Mouse (Mus musculus) myocyte (in vitro differentiated cells): ENCODE results near the gene Olfr926. TPM values are rescaled to one million over a fixed set of nuclear protein-coding genes. Genes with fewer than 3 reads are reported as not detected.
"Not testable (repeated sequence)": the region's sequence is repeated elsewhere in the genome, so short reads cannot be mapped to it uniquely, and the experiment has no call there.

Experiments used
- H3K27me3 ChIP-seq: one replicate; pipeline ENCODE4 v1.6.1; 2011; ENCODE audit not compliant: control insufficient read depth, insufficient read depth, insufficient read length
- H3K36me3 ChIP-seq: one replicate; pipeline ENCODE4 v1.6.1; 2011; ENCODE audit not compliant: control insufficient read depth, insufficient read depth
- H3K4me2 ChIP-seq: one replicate; pipeline ENCODE4 v1.6.1; 2011; ENCODE audit warnings: low read depth, control low read depth
- H3K4me3 ChIP-seq: one replicate; pipeline ENCODE4 v1.5.1; 2011; ENCODE audit warnings: mild to moderate bottlenecking, control low read depth, moderate library complexity
- H3K79me2 ChIP-seq: one replicate; pipeline ENCODE4 v1.6.1; 2011; ENCODE audit not compliant: control insufficient read depth, insufficient read depth
- H3ac ChIP-seq: one replicate; pipeline ENCODE4 v1.6.1; 2011; ENCODE audit not compliant: control insufficient read depth, insufficient read length
- CEBPB ChIP-seq: IDR thresholded peaks from 2 replicates; pipeline ENCODE4 v1.6.1; 2011; ENCODE audit warnings: mild to moderate bottlenecking, moderate library complexity; ENCODE audit not compliant: poor library complexity, insufficient read depth, severe bottlenecking
- E2F4 ChIP-seq: IDR thresholded peaks from one replicate; pipeline ENCODE4 v1.6.1; 2011; ENCODE audit warnings: mild to moderate bottlenecking, control low read depth, moderate library complexity; ENCODE audit not compliant: insufficient read depth
- MAX ChIP-seq: IDR thresholded peaks from one replicate; pipeline ENCODE4 v1.6.1; 2011; ENCODE audit warnings: low read depth, mild to moderate bottlenecking, control low read depth
- MYOD1 ChIP-seq, 3 experiments: IDR thresholded peaks; one replicate each; pipeline ENCODE4 v1.6.1; 2011; ENCODE audit warnings: control low read depth in 2 of 3, low read depth in 2 of 3, mild to moderate bottlenecking in 2 of 3, moderate library complexity in 1 of 3; ENCODE audit not compliant: insufficient read length in 2 of 3, control insufficient read depth in 1 of 3
- MYOG ChIP-seq, 3 experiments: IDR thresholded peaks; one replicate each; pipeline ENCODE4 v1.6.1; 2011; ENCODE audit warnings: control low read depth in 2 of 3, low read depth in 2 of 3, mild to moderate bottlenecking in 2 of 3; ENCODE audit not compliant: insufficient read length in 2 of 3, control insufficient read depth in 1 of 3, insufficient read depth in 1 of 3
- POLR2A ChIP-seq: IDR thresholded peaks from one replicate; pipeline ENCODE4 v1.6.1; 2011; ENCODE audit warnings: low read depth, mild to moderate bottlenecking, control low read depth, moderate library complexity; ENCODE audit not compliant: insufficient read length
- POLR2AphosphoS2 ChIP-seq: IDR thresholded peaks from one replicate; pipeline ENCODE4 v1.6.1; 2011; ENCODE audit warnings: low read depth, control low read depth; ENCODE audit not compliant: insufficient read length
- REST ChIP-seq: IDR thresholded peaks from one replicate; pipeline ENCODE4 v1.6.1; 2011; ENCODE audit warnings: mild to moderate bottlenecking, control low read depth, moderate library complexity; ENCODE audit not compliant: insufficient read depth, insufficient read length
- SRF ChIP-seq: IDR thresholded peaks from one replicate; pipeline ENCODE4 v1.6.1; 2011; ENCODE audit warnings: low read depth; ENCODE audit not compliant: control insufficient read depth, insufficient read length
- TCF12 ChIP-seq: IDR thresholded peaks from one replicate; pipeline ENCODE4 v1.6.1; 2011; ENCODE audit warnings: mild to moderate bottlenecking, control low read depth; ENCODE audit not compliant: poor library complexity, insufficient read depth, severe bottlenecking
- TCF3 ChIP-seq: IDR thresholded peaks from one replicate; pipeline ENCODE4 v1.6.1; 2011; ENCODE audit warnings: low read depth, control low read depth; ENCODE audit not compliant: insufficient read length
- USF1 ChIP-seq: IDR thresholded peaks from one replicate; pipeline ENCODE4 v1.6.1; 2011; ENCODE audit warnings: low read depth, mild to moderate bottlenecking, control low read depth, moderate library complexity
- polyA plus RNA-seq: library from polyadenylated mRNA; unstranded; fragments of >200 nt; fragmentation: generic; extraction: Trizol; gene quantifications from one replicate; pipeline ENCODE4 v1.2.1, GENCODE M21; 2012; ENCODE audit warnings: missing spikeins

The Olfr926 gene
- polyA plus RNA-seq = not detected

DNA sequence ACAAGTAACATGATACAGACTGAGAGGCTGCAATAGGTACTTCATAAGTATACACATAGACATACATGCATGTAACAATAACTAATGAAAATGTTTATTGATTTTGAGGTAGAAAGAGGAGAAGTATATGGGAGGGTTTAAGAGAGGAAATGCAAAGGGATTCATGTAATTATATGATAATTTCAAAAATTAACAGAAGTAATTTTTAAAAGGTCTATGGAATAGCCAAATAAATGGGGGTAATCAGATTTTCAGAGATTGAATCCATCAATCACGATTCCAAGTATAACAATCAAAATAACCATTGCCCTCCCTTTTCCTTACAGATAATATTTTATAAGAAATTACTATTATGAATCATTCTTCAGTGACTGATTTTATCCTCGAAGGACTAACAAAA is at the start of gene Olfr926:
Olfr926 (plus strand) TSS at position 301 of the 400 bp plus-strand sequence.
- Histone ChIP-seq H3K27me3 (no peaks in the 10 kb centered on the region), H3K79me2 (no peaks in the 10 kb centered on the region)
- no peak for TF ChIP-seq REST
- TF ChIP-seq MAX = no peak
- TF ChIP-seq E2F4 = no peak
- TF ChIP-seq TCF12 = no peak
- TF ChIP-seq MYOD1 (IDR thresholded peaks at IDR 0.05; ENCODE audit: control insufficient read depth in 1 of 3, insufficient read length in 2 of 3, low read depth in 2 of 3) = no peak
- TF ChIP-seq CEBPB = no peak

GRCm38 (mm10) chr9:38833027-38833426 is 43.9 kb upstream of the Olfr926 start:
- Histone ChIP-seq H3K79me2 (no peaks in the 10 kb centered on the region), H3K4me2 (no peak overlapping the region), H3K27me3 (no peaks in the 10 kb centered on the region), H3K4me3 (no peak overlapping the region), H3ac (no peak overlapping the region), H3K36me3 (no peaks in the 10 kb centered on the region)
- no peak for TF ChIP-seq REST
- TF ChIP-seq TCF3 = no peak
- TF ChIP-seq POLR2A = no peak
- TF ChIP-seq MYOG (IDR thresholded peaks at IDR 0.05; ENCODE audit: control insufficient read depth in 1 of 3, insufficient read depth in 1 of 3, insufficient read length in 2 of 3, low read depth in 2 of 3) = no peak
- no peak for TF ChIP-seq TCF12
- no peak for TF ChIP-seq SRF
- TF ChIP-seq MAX = no peak
- no peak for TF ChIP-seq USF1

More for the DNA sequence above, at the start of gene Olfr926:
- H3K4me3 ChIP-seq = no peak within 1 kb of the TSS
- no peaks in the 10 kb centered on the region for H3K36me3 ChIP-seq
- no peak within 1 kb of the TSS for H3K4me2 ChIP-seq
- H3ac ChIP-seq = no peak within 1 kb of the TSS

DNA sequence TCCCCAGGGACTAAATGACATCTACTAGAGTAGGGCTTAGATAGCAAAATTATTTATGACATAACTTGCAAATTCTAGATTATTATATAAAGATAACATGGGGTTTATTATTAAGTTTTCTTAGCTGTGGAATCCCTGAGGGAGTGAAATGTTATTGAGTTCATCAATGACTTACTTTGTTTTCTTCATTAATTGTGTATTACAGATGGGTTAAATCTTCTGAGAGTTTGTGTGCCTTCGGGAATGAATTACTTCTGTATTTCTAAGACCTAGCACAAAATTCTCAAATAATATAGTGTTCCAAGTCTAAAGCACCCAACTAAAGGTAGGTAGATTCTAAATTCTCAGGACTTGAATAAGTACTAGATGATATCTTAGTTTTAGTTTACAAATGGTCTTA is 32.8 kb upstream of the Olfr926 start, which contains the start of gene Olfr924:
Olfr924 (plus strand) TSS at position 301 of the 400 bp plus-strand sequence.
- Histone ChIP-seq H3ac (no peak within 1 kb of the TSS), H3K79me2 (no peaks in the 10 kb centered on the region), H3K4me2 (no peak within 1 kb of the TSS), H3K27me3 (no peaks in the 10 kb centered on the region), H3K4me3 (no peak within 1 kb of the TSS), H3K36me3 (no peaks in the 10 kb centered on the region)
- TF ChIP-seq TCF3 (no peak), TCF12 (no peak), POLR2AphosphoS2 (no peak), POLR2A (no peak), CEBPB (no peak), SRF (no peak), E2F4 (no peak), MYOG (IDR thresholded peaks at IDR 0.05; ENCODE audit: control insufficient read depth in 1 of 3, insufficient read depth in 1 of 3, insufficient read length in 2 of 3, low read depth in 2 of 3) (no peak), MAX (no peak), REST (no peak), USF1 (no peak), MYOD1 (IDR thresholded peaks at IDR 0.05; ENCODE audit: control insufficient read depth in 1 of 3, insufficient read length in 2 of 3, low read depth in 2 of 3) (no peak)

GRCm38 (mm10) chr9:38854760-38855159 is 22.2 kb upstream of the Olfr926 start, which contains the start of gene Olfr26:
TSS of gene Olfr26 (plus strand) at chr9:38855060.
- no peak within 1 kb of the TSS for H3K4me3 ChIP-seq
- H3ac ChIP-seq = no peak within 1 kb of the TSS
- H3K79me2 ChIP-seq = no peaks in the 10 kb centered on the region
- H3K4me2 ChIP-seq = no peak within 1 kb of the TSS
- H3K27me3 ChIP-seq = no peaks in the 10 kb centered on the region
- no peak for TF ChIP-seq SRF
- no peak for TF ChIP-seq MYOG (IDR thresholded peaks at IDR 0.05; ENCODE audit: control insufficient read depth in 1 of 3, insufficient read depth in 1 of 3, insufficient read length in 2 of 3, low read depth in 2 of 3)
- TF ChIP-seq CEBPB = no peak
- TF ChIP-seq E2F4 = no peak
- no peak for TF ChIP-seq MYOD1 (IDR thresholded peaks at IDR 0.05; ENCODE audit: control insufficient read depth in 1 of 3, insufficient read length in 2 of 3, low read depth in 2 of 3)
- no peak for TF ChIP-seq MAX
- no peak for TF ChIP-seq POLR2A
- TF ChIP-seq TCF3 = no peak
- no peak for TF ChIP-seq POLR2AphosphoS2
- TF ChIP-seq TCF12 = no peak
- TF ChIP-seq REST = no peak
- TF ChIP-seq USF1 = no peak
- no peaks in the 10 kb centered on the region for H3K36me3 ChIP-seq

DNA sequence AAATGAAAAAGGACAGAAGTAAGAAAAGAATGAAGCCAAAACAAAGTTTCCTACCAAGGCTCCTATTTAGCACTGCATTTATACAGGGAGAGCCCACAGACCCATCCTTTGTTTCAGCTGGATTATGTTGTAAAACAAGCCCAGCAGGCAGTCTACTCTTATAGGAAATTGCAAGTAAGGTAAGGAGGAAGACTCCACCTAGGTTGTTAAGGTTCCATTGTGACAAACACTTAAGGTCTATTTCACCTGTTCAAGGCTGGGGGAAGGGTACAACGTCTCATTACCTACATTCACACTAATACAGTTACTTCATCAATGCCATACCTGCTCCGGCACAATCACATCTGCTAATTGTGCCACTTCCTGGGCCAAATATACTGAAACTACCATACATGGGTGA is 2.0 kb upstream of the Olfr926 start:
- H3K4me3 ChIP-seq, H3K4me2 ChIP-seq, H3K79me2 ChIP-seq, H3ac ChIP-seq, H3K27me3 ChIP-seq, H3K36me3 ChIP-seq: not testable (repeated sequence)

Other genes starting within 250 kb of the Olfr926 start
- not detected for gene Olfr916, start 217.3 kb upstream of the Olfr926 start, polyA plus RNA-seq
- not detected for gene Olfr917, start 211.3 kb upstream of the Olfr926 start, polyA plus RNA-seq
- gene Olfr918, start 202.5 kb upstream of the Olfr926 start, polyA plus RNA-seq = not detected
- not detected for gene Olfr919, start 173.5 kb upstream of the Olfr926 start, polyA plus RNA-seq
- 10.3 TPM for gene Vwa5a, start 158.9 kb upstream of the Olfr926 start, polyA plus RNA-seq
- gene Olfr920, start 124.8 kb upstream of the Olfr926 start, polyA plus RNA-seq = not detected
- not detected for gene Olfr921, start 104.1 kb upstream of the Olfr926 start, polyA plus RNA-seq
- gene Olfr922, start 62.5 kb upstream of the Olfr926 start, polyA plus RNA-seq = not detected
- gene Olfr923, start 50.6 kb upstream of the Olfr926 start, polyA plus RNA-seq = not detected
- gene Olfr924, start 32.7 kb upstream of the Olfr926 start, polyA plus RNA-seq = not detected
- not detected for gene Olfr26, start 22.1 kb upstream of the Olfr926 start, polyA plus RNA-seq
- not detected for gene Olfr930, start 52.7 kb downstream of the Olfr926 start, polyA plus RNA-seq
- gene Olfr933, start 95.2 kb downstream of the Olfr926 start, polyA plus RNA-seq = not detected
- gene Olfr934, start 111.2 kb downstream of the Olfr926 start, polyA plus RNA-seq = not detected
- not detected for gene Olfr935, start 122.6 kb downstream of the Olfr926 start, polyA plus RNA-seq
- not detected for gene Olfr146, start 146.3 kb downstream of the Olfr926 start, polyA plus RNA-seq
- gene Olfr937, start 187.8 kb downstream of the Olfr926 start, polyA plus RNA-seq = not detected
- gene Olfr938, start 201.8 kb downstream of the Olfr926 start, polyA plus RNA-seq = not detected